Mouse (Mus musculus) liver, embryonic 14.5 days (tissue): ENCODE results near the gene Ucma. TPM values are rescaled to one million over a fixed set of nuclear protein-coding genes. Genes with fewer than 3 reads are reported as not detected.

Experiments
- ATAC-seq: fragments of 200-750 bp; cut with Nextera tagmentation; 2 replicates; pipeline ENCODE4 v1.8.0; 2017; ENCODE audit warnings: moderate number of reproducible peaks, mild to moderate bottlenecking, moderate library complexity; ENCODE audit not compliant: insufficient read depth
- DNase-seq, 3 experiments: peaks; one replicate each; pipeline ENCODE4 v3.0.0-alpha.2; 2012 to 2013; ENCODE audit warnings: low read depth in 3 of 3, low spot score in 3 of 3
- H3K27ac ChIP-seq: fragments of 300-500 bp; sonication (generic); 2 replicates; pipeline ENCODE4 v1.5.1; 2014; ENCODE audit warnings: moderate library complexity, mild to moderate bottlenecking, control low read depth, inconsistent platforms
- H3K27me3 ChIP-seq: fragments of 300-500 bp; sonication (generic); 2 replicates; pipeline ENCODE4 v1.6.1; 2014; ENCODE audit warnings: mild to moderate bottlenecking, low read length, moderate library complexity; ENCODE audit not compliant: control insufficient read depth, insufficient read depth
- H3K36me3 ChIP-seq: fragments of 300-500 bp; sonication (generic); replicated peaks from 2 replicates; pipeline ENCODE4 v1.6.1; 2014; ENCODE audit warnings: low read depth; ENCODE audit not compliant: control insufficient read depth, insufficient read depth
- H3K4me1 ChIP-seq, 2 experiments: fragments of 200-500 bp in 1 of 2; fragments of 300-500 bp in 1 of 2; sonication (generic) in 1 of 2; replicated peaks; 2 replicates each; pipeline ENCODE4 v1.6.1; 2012 to 2014; ENCODE audit warnings: antibody characterized with exemption in 1 of 2, inconsistent platforms in 1 of 2, low read length in 1 of 2; ENCODE audit not compliant: control insufficient read depth in 2 of 2, insufficient read depth in 2 of 2
- H3K4me2 ChIP-seq: fragments of 300-500 bp; sonication (generic); 2 replicates; pipeline ENCODE4 v1.6.1; 2014; ENCODE audit warnings: low read depth, mild to moderate bottlenecking, control low read depth, moderate library complexity
- H3K4me3 ChIP-seq, 2 experiments: fragments of 200-500 bp in 1 of 2; fragments of 300-500 bp in 1 of 2; sonication (generic) in 1 of 2; 2 replicates each; pipeline ENCODE4 v1.5.1; 2012 to 2014; ENCODE audit warnings: low read depth in 2 of 2, low read length in 2 of 2, mild to moderate bottlenecking in 2 of 2, control low read depth in 1 of 2, inconsistent platforms in 1 of 2, moderate library complexity in 1 of 2; ENCODE audit not compliant: insufficient read depth in 1 of 2
- H3K9ac ChIP-seq: fragments of 300-500 bp; sonication (generic); replicated peaks from 2 replicates; pipeline ENCODE4 v1.6.1; 2014; ENCODE audit warnings: mild to moderate bottlenecking, control low read depth, moderate library complexity
- H3K9me3 ChIP-seq: fragments of 300-500 bp; sonication (generic); 2 replicates; pipeline ENCODE4 v1.6.1; 2016; ENCODE audit warnings: low read length, mixed read lengths; ENCODE audit not compliant: control insufficient read depth
- CTCF ChIP-seq: IDR thresholded peaks from 2 replicates; pipeline ENCODE4 v1.5.1; 2016; ENCODE audit warnings: antibody characterized with exemption, low read depth, control low read depth
- EP300 ChIP-seq: IDR thresholded peaks from 2 replicates; pipeline ENCODE4 v1.6.1; 2016; ENCODE audit warnings: antibody characterized with exemption, low read depth
- WGBS: fragments of 180-500 bp; shearing (Covaris S2); extraction: QIAGEN DNeasy Blood & Tissue Kit; methylation state at CpG from one replicate; pipeline ENCODE4 v1.1.7; 2014; ENCODE audit not compliant: insufficient replicate concordance; 5-methylcytosine and 5-hydroxymethylcytosine counted together
- polyA plus RNA-seq, 2 experiments: library from polyadenylated mRNA; depleted of rRNA in 1 of 2; stranded (reverse) in 1 of 2; unstranded in 1 of 2; fragments of >200 nt; fragmentation: Nextera tagmentation in 1 of 2; extraction: Ambion mirVana in 1 of 2; gene quantifications; 2 replicates each; pipeline versions ENCODE4 v1.2.1 to v1.2.3; 2012 to 2014

The Ucma gene
- polyA plus RNA-seq, 2 experiments: not detected

DNA sequence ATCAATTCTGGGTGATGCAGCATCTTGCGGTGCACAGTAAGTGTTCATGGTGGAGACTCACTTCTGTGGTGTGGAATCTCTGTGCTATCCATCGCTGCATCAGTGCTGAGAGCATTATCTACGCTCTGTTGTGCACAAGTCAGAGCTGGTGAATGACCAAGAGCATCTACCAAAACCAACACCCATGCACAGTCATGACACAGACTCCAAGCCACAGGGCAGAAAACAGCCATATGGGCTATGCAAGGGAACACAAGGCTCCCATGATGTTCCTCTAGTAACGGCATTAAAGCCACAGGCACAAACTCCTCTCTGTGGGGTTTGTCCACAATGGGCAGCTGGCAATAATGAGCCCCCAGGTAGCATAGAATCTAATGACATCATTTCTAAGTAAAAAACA lies 53.9 kb downstream of the Ucma start:
- H3K27ac ChIP-seq: no peak overlapping the region
- ATAC-seq (no peak), DNase-seq (no peak)
- no peak overlapping the region for H3K9ac ChIP-seq
- no peaks in the 10 kb centered on the region for H3K27me3 ChIP-seq
- no peak overlapping the region for H3K4me2 ChIP-seq
- WGBS: 85% methylated on average over 4 of the region's 4 CpGs
- H3K9me3 ChIP-seq: no peaks in the 10 kb centered on the region
- TF ChIP-seq CTCF: no peak
- TF ChIP-seq EP300: no peak
- peaks cover 11% of the 10 kb centered on the region for H3K36me3 ChIP-seq
- H3K4me3 ChIP-seq: no peak overlapping the region
- H3K4me1 ChIP-seq: peaks cover 7 to 12% of the 10 kb centered on the region in 2 experiments

DNA sequence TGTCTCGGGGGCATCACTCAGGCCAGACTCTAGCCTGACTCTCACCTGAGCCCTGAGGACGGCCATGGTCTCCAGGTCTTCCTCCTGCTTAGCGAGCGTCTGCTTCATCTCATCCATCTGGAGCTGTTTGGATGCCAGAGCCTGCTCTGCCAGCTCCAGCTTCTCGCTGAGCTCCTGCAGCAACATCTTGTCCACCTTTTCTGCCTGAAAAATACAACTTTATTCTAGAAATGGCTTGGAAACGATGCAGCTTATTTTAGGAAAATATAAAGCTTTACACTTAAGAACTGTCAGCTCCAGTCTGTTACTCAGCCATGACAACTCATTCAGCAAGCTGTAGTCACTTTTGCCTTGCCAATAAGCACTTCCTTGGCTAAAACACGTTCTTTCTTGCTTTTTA lies 55.3 kb downstream of the Ucma start:
- H3K27me3 ChIP-seq: no peaks in the 10 kb centered on the region
- H3K9ac ChIP-seq: no peak overlapping the region
- H3K4me1 ChIP-seq: peaks cover 7 to 10% of the 10 kb centered on the region in 2 experiments
- H3K4me3 ChIP-seq: no peak overlapping the region
- H3K9me3 ChIP-seq: no peaks in the 10 kb centered on the region
- H3K36me3 ChIP-seq: peaks cover 19% of the 10 kb centered on the region
- TF ChIP-seq EP300 (no peak), CTCF (no peak)
- H3K4me2 ChIP-seq: no peak overlapping the region
- H3K27ac ChIP-seq: no peak overlapping the region
- DNase-seq (no peak), ATAC-seq (no peak)
- 79% methylated on average over 7 of the region's 7 CpGs for whole genome bisulfite sequencing

GRCm38 (mm10) chr2:5032665-5033064 lies 56.7 kb downstream of the Ucma start:
- Histone ChIP-seq H3K4me3 (no peak overlapping the region), H3K4me2 (no peak overlapping the region), H3K9ac (no peak overlapping the region), H3K36me3 (peaks cover 17% of the 10 kb centered on the region), H3K4me1 (peaks cover 7 to 10% of the 10 kb centered on the region in 2 experiments), H3K27me3 (no peaks in the 10 kb centered on the region), H3K9me3 (no peaks in the 10 kb centered on the region), H3K27ac (no peak overlapping the region)
- DNase-seq: no peak
- 69% methylated on average over 5 of the region's 5 CpGs for WGBS
- TF ChIP-seq CTCF: no peak
- no peak for TF ChIP-seq EP300
- no peak for ATAC-seq

- no peaks in the 10 kb centered on the region for H3K27me3 ChIP-seq
- ATAC-seq (peak; percentile 63), DNase-seq (no peak)
- no peak overlapping the region for H3K4me2 ChIP-seq
- H3K9me3 ChIP-seq: no peaks in the 10 kb centered on the region
- peaks cover 22% of the 10 kb centered on the region for H3K36me3 ChIP-seq
- WGBS: 34% methylated on average over 15 of the region's 15 CpGs
- no peak for TF ChIP-seq CTCF
- no peak for TF ChIP-seq EP300
- H3K27ac ChIP-seq: no peak overlapping the region
- no peak overlapping the region for H3K4me3 ChIP-seq
- no peak overlapping the region for H3K9ac ChIP-seq
- peaks cover 7 to 10% of the 10 kb centered on the region in 2 experiments for H3K4me1 ChIP-seq
Observed at GRCm38 (mm10) chr2:5033546-5034420, 57.9 kb downstream of the Ucma start.

GRCm38 (mm10) chr2:5034801-5035200 lies 58.9 kb downstream of the Ucma start:
- H3K4me1 ChIP-seq: peaks cover 7 to 10% of the 10 kb centered on the region in 2 experiments
- TF ChIP-seq EP300 (no peak), CTCF (no peak)
- no peak overlapping the region for H3K4me2 ChIP-seq
- no peak overlapping the region for H3K4me3 ChIP-seq
- H3K9ac ChIP-seq: no peak overlapping the region
- 73% methylated on average over 8 of the region's 8 CpGs for WGBS
- ATAC-seq (no peak), DNase-seq (no peak)
- no peaks in the 10 kb centered on the region for H3K9me3 ChIP-seq
- no peak overlapping the region for H3K27ac ChIP-seq
- peaks cover 27% of the 10 kb centered on the region for H3K36me3 ChIP-seq
- H3K27me3 ChIP-seq: no peaks in the 10 kb centered on the region
